Mouse (Mus musculus) skeletal muscle tissue, postnatal 0 days (tissue): ENCODE measurements around the gene Cenpb. TPM values are rescaled to one million over a fixed set of nuclear protein-coding genes. Genes with fewer than 3 reads are reported as not detected.

ENCODE experiments used
- polyA plus RNA-seq: library from polyadenylated mRNA; unstranded; fragments of >200 nt; fragmentation: Nextera tagmentation; extraction: Ambion mirVana; gene quantifications from 2 replicates; pipeline ENCODE4 v1.2.1, GENCODE M21; 2015

The Cenpb gene
- polyA plus RNA-seq: 9.9 and 10.1 TPM in 2 replicates

GRCm38 (mm10) chr2:131179990-131180587, at the start of gene Cenpb:
Cenpb (minus strand) TSS chr2:131180067.

GRCm38 (mm10) chr2:131206778-131207177, 26.9 kb upstream of the Cenpb start, which contains the start of gene Ap5s1:
Ap5s1 (plus strand) TSS chr2:131207078.

GRCm38 (mm10) chr2:131186771-131187601, 7.1 kb upstream of the Cenpb start, which contains the start of the genes Cdc25b and Spef1:
Cdc25b (plus strand) TSS chr2:131186949.
Spef1 (minus strand) TSS chr2:131187282.

GRCm38 (mm10) chr2:131159938-131160581, 19.8 kb downstream of the Cenpb start, which contains the start of gene 1700037H04Rik:
1700037H04Rik (minus strand) TSS chr2:131160081.

GRCm38 (mm10) chr2:131132930-131133547, 46.8 kb downstream of the Cenpb start, which contains the start of gene Gm11037:
Gm11037 (plus strand) TSS chr2:131133497.

GRCm38 (mm10) chr2:131127161-131127730, 52.6 kb downstream of the Cenpb start, which contains the start of gene Hspa12b:
Hspa12b (plus strand) TSS chr2:131127280.

Other genes starting within 250 kb of the Cenpb start
- 5.9 and 6.8 TPM in 2 replicates for gene Gfra4, start 137.0 kb downstream of the Cenpb start, polyA plus RNA-seq
- 27.3 and 30.0 TPM in 2 replicates for gene Adam33, start 116.3 kb downstream of the Cenpb start, polyA plus RNA-seq
- 1.5 and 2.1 TPM in 2 replicates for gene Siglec1, start 93.3 kb downstream of the Cenpb start, polyA plus RNA-seq
- 6.5 and 7.7 TPM in 2 replicates for gene Hspa12b, start 52.8 kb downstream of the Cenpb start, polyA plus RNA-seq
- not detected in 2 replicates for gene Gm11037, start 46.6 kb downstream of the Cenpb start, polyA plus RNA-seq
- 20.5 and 21.1 TPM in 2 replicates for gene 1700037H04Rik, start 20.0 kb downstream of the Cenpb start, polyA plus RNA-seq
- gene Cdc25b, start 6.9 kb upstream of the Cenpb start, polyA plus RNA-seq: 14.7 and 16.5 TPM in 2 replicates
- 1.6 and 1.7 TPM in 2 replicates for gene Spef1, start 7.2 kb upstream of the Cenpb start, polyA plus RNA-seq
- gene Ap5s1, start 27.0 kb upstream of the Cenpb start, polyA plus RNA-seq: 32.2 and 35.1 TPM in 2 replicates
- 18.0 TPM in 2 replicates for gene Mavs, start 54.0 kb upstream of the Cenpb start, polyA plus RNA-seq
- gene Pank2, start 82.4 kb upstream of the Cenpb start, polyA plus RNA-seq: 19.6 and 24.9 TPM in 2 replicates
- gene Rnf24, start 172.8 kb upstream of the Cenpb start, polyA plus RNA-seq: 1.6 and 2.1 TPM in 2 replicates